Mouse (Mus musculus): ENCODE results near the gene Hist1h2ad. TPM values are rescaled to one million over a fixed set of nuclear protein-coding genes. Genes with fewer than 3 reads are reported as not detected.
"Not testable (repeated sequence)": the region's sequence is repeated elsewhere in the genome, so short reads cannot be mapped to it uniquely, and the experiment has no call there.

The Hist1h2ad gene
- polyA plus RNA-seq (2015; fragmentation: Nextera tagmentation; extraction: Ambion mirVana): 1.0 and 3.0 TPM in 2 replicates

- Histone ChIP-seq H3K9ac (peak within 1 kb of the TSS; percentile 80), H3K27ac (peak within 1 kb of the TSS; percentile 96), H3K4me2 (replicated peaks) (peak within 1 kb of the TSS; percentile 75), H3K4me1 (peaks cover 35% of the 10 kb centered on the region), H3K4me3 (peak within 1 kb of the TSS; percentile 53)
- not testable (repeated sequence) for H3K27me3 ChIP-seq, H3K36me3 ChIP-seq, H3K9me3 ChIP-seq
- WGBS: 1% methylated on average over 42 of the region's 42 CpGs
- peak; percentile 91 for ATAC-seq (ENCODE audit: low FRiP score, low read depth)
Measured at GRCm38 (mm10) chr13:23573898-23574524, at the start of gene Hist1h2ad, which contains the start of gene Hist1h2bf. Gene Hist1h2ad (plus strand): TSS chr13:23574381. Gene Hist1h2bf (minus strand): TSS chr13:23574196.

- H3K36me3 ChIP-seq: no peaks in the 10 kb centered on the region
- peaks cover 10% of the 10 kb centered on the region for H3K4me1 ChIP-seq
- H3K9me3 ChIP-seq: no peaks in the 10 kb centered on the region
- H3K4me2 ChIP-seq (replicated peaks): peak overlapping the region; percentile 32
- WGBS: 9% methylated on average over 5 of the region's 5 CpGs
- H3K27ac ChIP-seq: no peak overlapping the region
- no peak overlapping the region for H3K9ac ChIP-seq
- no peak; the same call in 1 of the 2 replicates for ATAC-seq (ENCODE audit: low FRiP score, low read depth)
- H3K4me3 ChIP-seq: no peak overlapping the region
- H3K27me3 ChIP-seq: no peaks in the 10 kb centered on the region
Measured at GRCm38 (mm10) chr13:23524654-23525053, 49.5 kb upstream of the Hist1h2ad start.

- H3K27ac ChIP-seq: no peak overlapping the region
- ATAC-seq (ENCODE audit: low FRiP score, low read depth): no peak
- H3K36me3 ChIP-seq: no peaks in the 10 kb centered on the region
- H3K27me3 ChIP-seq: no peaks in the 10 kb centered on the region
- H3K9ac ChIP-seq: peak overlapping the region; percentile 48; the same call in 1 of the 2 replicates
- H3K9me3 ChIP-seq: no peaks in the 10 kb centered on the region
- 2% methylated on average over 10 of the region's 10 CpGs for WGBS
- H3K4me1 ChIP-seq: peaks cover 10% of the 10 kb centered on the region
- H3K4me3 ChIP-seq: peak overlapping the region; percentile 47
- H3K4me2 ChIP-seq (replicated peaks): peak overlapping the region; percentile 61
Measured at GRCm38 (mm10) chr13:23525901-23526300, 48.3 kb upstream of the Hist1h2ad start.

- ATAC-seq (ENCODE audit: low FRiP score, low read depth): peak; percentile 39
- under 1% methylated on average over 17 of the region's 17 CpGs for WGBS
- no peaks in the 10 kb centered on the region for H3K9me3 ChIP-seq
- peak overlapping the region; percentile 56 for H3K9ac ChIP-seq
- H3K4me1 ChIP-seq: peaks cover 10% of the 10 kb centered on the region
- peak overlapping the region; percentile 63; the same call in 1 of the 2 replicates for H3K27ac ChIP-seq
- no peaks in the 10 kb centered on the region for H3K36me3 ChIP-seq
- H3K4me2 ChIP-seq (replicated peaks): peak overlapping the region; percentile 61
- H3K27me3 ChIP-seq: no peaks in the 10 kb centered on the region
- peak overlapping the region; percentile 47 for H3K4me3 ChIP-seq
Measured at GRCm38 (mm10) chr13:23526312-23526711, 47.9 kb upstream of the Hist1h2ad start.

- ATAC-seq (ENCODE audit: low FRiP score, low read depth): no peak
- Histone ChIP-seq H3K4me1 (peaks cover 25% of the 10 kb centered on the region), H3K36me3 (no peaks in the 10 kb centered on the region), H3K9ac (no peak overlapping the region), H3K9me3 (no peaks in the 10 kb centered on the region), H3K4me3 (peak overlapping the region; percentile 13; the same call in 1 of the 2 replicates), H3K27ac (0 out of 2 replicates have a peak overlapping the region, but pooled peaks have one; percentile 15), H3K27me3 (no peaks in the 10 kb centered on the region), H3K4me2 (replicated peaks) (peak overlapping the region; percentile 65)
- 67% methylated on average over 5 of the region's 5 CpGs for WGBS
Measured at GRCm38 (mm10) chr13:23529005-23529404, 45.2 kb upstream of the Hist1h2ad start.

GRCm38 (mm10) chr13:23529480-23530165 is 44.6 kb upstream of the Hist1h2ad start:
- Histone ChIP-seq H3K4me1 (peaks cover 29% of the 10 kb centered on the region), H3K4me2 (replicated peaks) (peak overlapping the region; percentile 65), H3K27me3 (no peaks in the 10 kb centered on the region), H3K4me3 (peak overlapping the region; percentile 55), H3K9ac (peak overlapping the region; percentile 81), H3K27ac (peak overlapping the region; percentile 97), H3K36me3 (no peaks in the 10 kb centered on the region), H3K9me3 (no peaks in the 10 kb centered on the region)
- WGBS: 22% methylated on average over 2 of the region's 2 CpGs
- no peak for ATAC-seq (ENCODE audit: low FRiP score, low read depth)

GRCm38 (mm10) chr13:23530181-23530900 is 43.8 kb upstream of the Hist1h2ad start:
- Histone ChIP-seq H3K27me3 (no peaks in the 10 kb centered on the region), H3K27ac (peak overlapping the region; percentile 97), H3K36me3 (no peaks in the 10 kb centered on the region), H3K9ac (peak overlapping the region; percentile 81), H3K4me1 (peaks cover 30% of the 10 kb centered on the region), H3K4me3 (peak overlapping the region; percentile 55), H3K4me2 (replicated peaks) (peak overlapping the region; percentile 65), H3K9me3 (no peaks in the 10 kb centered on the region)
- WGBS: under 1% methylated on average over 20 of the region's 20 CpGs
- ATAC-seq (ENCODE audit: low FRiP score, low read depth): no peak

GRCm38 (mm10) chr13:23530901-23531875 is 43.0 kb upstream of the Hist1h2ad start, which contains the start of gene Hist1h4h:
Gene Hist1h4h (plus strand): TSS chr13:23531050.
- Histone ChIP-seq H3K27ac (peak within 1 kb of the TSS; percentile 97), H3K27me3 (no peaks in the 10 kb centered on the region), H3K4me2 (replicated peaks) (peak within 1 kb of the TSS; percentile 65), H3K36me3 (no peaks in the 10 kb centered on the region), H3K9me3 (no peaks in the 10 kb centered on the region), H3K4me1 (peaks cover 28% of the 10 kb centered on the region), H3K4me3 (peak within 1 kb of the TSS; percentile 55), H3K9ac (peak within 1 kb of the TSS; percentile 81)
- ATAC-seq (ENCODE audit: low FRiP score, low read depth): peak; percentile 81
- under 1% methylated on average over 65 of the region's 70 CpGs for WGBS

GRCm38 (mm10) chr13:23532262-23533075 is 41.7 kb upstream of the Hist1h2ad start:
- Histone ChIP-seq H3K27ac (peak overlapping the region; percentile 97), H3K36me3 (no peaks in the 10 kb centered on the region), H3K4me2 (replicated peaks) (peak overlapping the region; percentile 65), H3K9ac (peak overlapping the region; percentile 81), H3K4me1 (peaks cover 39% of the 10 kb centered on the region), H3K4me3 (peak overlapping the region; percentile 55), H3K9me3 (no peaks in the 10 kb centered on the region), H3K27me3 (no peaks in the 10 kb centered on the region)
- ATAC-seq (ENCODE audit: low FRiP score, low read depth): no peak
- 19% methylated on average over 9 of the region's 9 CpGs for WGBS

- Histone ChIP-seq H3K9ac (peak within 1 kb of the TSS; percentile 81), H3K4me1 (peaks cover 47% of the 10 kb centered on the region), H3K4me2 (replicated peaks) (peak within 1 kb of the TSS; percentile 65), H3K27ac (peak within 1 kb of the TSS; percentile 97), H3K4me3 (peak within 1 kb of the TSS; percentile 55)
- H3K36me3 ChIP-seq, H3K9me3 ChIP-seq, H3K27me3 ChIP-seq: not testable (repeated sequence)
- peak; percentile 46 for ATAC-seq (ENCODE audit: low FRiP score, low read depth)
- WGBS: under 1% methylated on average over 32 of the region's 53 CpGs
Measured at GRCm38 (mm10) chr13:23533560-23534367, 40.4 kb upstream of the Hist1h2ad start, which contains the start of gene Hist1h2af. Gene Hist1h2af (plus strand): TSS chr13:23533906.
